Mouse (Mus musculus) C2C12 (cell line): ENCODE data around the gene Susd4. TPM values are rescaled to one million over a fixed set of nuclear protein-coding genes. Genes with fewer than 3 reads are reported as not detected.

Source experiments
- H3K27me3 ChIP-seq: one replicate; pipeline ENCODE4 v1.6.1; 2011; ENCODE audit not compliant: control insufficient read depth, insufficient read depth, insufficient read length
- H3K36me3 ChIP-seq: one replicate; pipeline ENCODE4 v1.6.1; 2011; ENCODE audit not compliant: control insufficient read depth, insufficient read depth
- H3K4me3 ChIP-seq: one replicate; pipeline ENCODE4 v1.5.1; 2011; ENCODE audit warnings: mild to moderate bottlenecking, control low read depth; ENCODE audit not compliant: poor library complexity, insufficient read depth, severe bottlenecking
- H3K79me2 ChIP-seq: one replicate; pipeline ENCODE4 v1.6.1; 2011; ENCODE audit not compliant: control insufficient read depth, insufficient read depth
- H3K79me3 ChIP-seq: one replicate; pipeline ENCODE4 v1.6.1; 2011; ENCODE audit warnings: low read depth, control low read depth
- H3ac ChIP-seq: one replicate; pipeline ENCODE3; 2011; ENCODE audit warnings: low read depth; ENCODE audit not compliant: control insufficient read depth, insufficient read length
- CEBPB ChIP-seq: IDR thresholded peaks from one replicate; pipeline ENCODE4 v1.6.1; 2011; ENCODE audit warnings: low read depth, mild to moderate bottlenecking, control low read depth, moderate library complexity
- CTCF ChIP-seq: IDR thresholded peaks from one replicate; pipeline ENCODE4 v1.5.1; 2011; ENCODE audit not compliant: control insufficient read depth, insufficient read depth, insufficient read length
- FOSL1 ChIP-seq: IDR thresholded peaks from one replicate; pipeline ENCODE4 v1.8.0; 2011; ENCODE audit warnings: mild to moderate bottlenecking, low read length; ENCODE audit not compliant: poor library complexity, insufficient read depth, severe bottlenecking
- MAX ChIP-seq: IDR thresholded peaks from one replicate; pipeline ENCODE4 v1.6.1; 2011; ENCODE audit warnings: mild to moderate bottlenecking, control low read depth
- MYOD1 ChIP-seq: IDR thresholded peaks from one replicate; pipeline ENCODE4 v1.6.1; 2011; ENCODE audit warnings: low read depth; ENCODE audit not compliant: control insufficient read depth, insufficient read length
- MYOG ChIP-seq: IDR thresholded peaks from one replicate; pipeline ENCODE4 v1.6.1; 2011; ENCODE audit not compliant: control insufficient read depth, insufficient read length; ENCODE audit errors: extremely low read depth
- USF1 ChIP-seq: IDR thresholded peaks from one replicate; pipeline ENCODE4 v1.6.1; 2011; ENCODE audit warnings: low read depth, mild to moderate bottlenecking, control low read depth, moderate library complexity
- polyA plus RNA-seq: library from polyadenylated mRNA; unstranded; fragments of >200 nt; fragmentation: generic; extraction: Trizol; gene quantifications from one replicate; pipeline ENCODE4 v1.2.1, GENCODE M21; 2012; ENCODE audit warnings: missing spikeins

The Susd4 gene
- polyA plus RNA-seq, 1 experiment = 0.07 TPM

- Histone ChIP-seq H3K4me3 (no peak overlapping the region), H3K79me3 (no peaks in the 10 kb centered on the region), H3K27me3 (peaks cover 16% of the 10 kb centered on the region), H3ac (no peak overlapping the region), H3K36me3 (no peaks in the 10 kb centered on the region), H3K79me2 (no peaks in the 10 kb centered on the region)
- peak; percentile 44 for TF ChIP-seq USF1
- no peak for TF ChIP-seq MYOD1
These were observed 4.9 kb upstream of the Susd4 start for GRCm38 (mm10) chr1:182758783-182759182.

DNA sequence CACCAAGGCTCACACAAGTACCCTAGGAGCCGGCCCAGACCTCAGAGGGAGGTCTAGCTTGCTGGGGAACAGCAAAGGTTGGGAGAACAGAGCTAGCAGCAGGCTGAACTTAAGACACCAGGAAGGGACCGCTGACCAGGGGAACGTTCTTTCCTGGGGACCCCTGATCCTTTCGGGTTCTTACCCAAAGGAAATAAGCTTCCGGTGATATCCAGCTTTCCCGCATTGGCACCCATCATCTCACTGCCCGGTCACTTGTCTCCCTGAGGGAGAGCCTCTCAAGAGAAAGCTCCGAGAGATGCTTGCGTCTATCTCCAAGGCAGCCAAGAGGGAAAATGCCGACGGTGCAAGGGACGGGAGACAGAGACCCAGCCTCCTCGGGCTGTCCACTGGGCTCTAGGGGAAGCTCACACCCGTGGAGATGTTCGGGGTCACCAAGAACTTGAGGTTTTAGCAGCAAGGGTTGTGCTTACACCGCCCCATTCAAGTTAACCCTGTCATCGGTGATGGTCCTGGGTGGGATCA is 407 bp upstream of the Susd4 start:
- no peak overlapping the region for H3ac ChIP-seq

GRCm38 (mm10) chr1:182764541-182765281 is 1.1 kb downstream of the Susd4 start:
- H3K36me3 ChIP-seq = no peaks in the 10 kb centered on the region
- no peak for TF ChIP-seq MAX
- no peak for TF ChIP-seq CTCF
- peak; percentile 28 for TF ChIP-seq MYOD1
- TF ChIP-seq MYOG = no peak
- no peak for TF ChIP-seq USF1
- TF ChIP-seq FOSL1 = no peak
- TF ChIP-seq CEBPB = no peak
- no peaks in the 10 kb centered on the region for H3K79me3 ChIP-seq
- peaks cover 23% of the 10 kb centered on the region for H3K27me3 ChIP-seq
- no peak overlapping the region for H3K4me3 ChIP-seq
- no peaks in the 10 kb centered on the region for H3K79me2 ChIP-seq
- no peak overlapping the region for H3ac ChIP-seq

More for the DNA sequence above, 407 bp upstream of the Susd4 start:
- Histone ChIP-seq H3K27me3 (peaks cover 23% of the 10 kb centered on the region), H3K4me3 (no peak overlapping the region), H3K79me3 (no peaks in the 10 kb centered on the region), H3K79me2 (no peaks in the 10 kb centered on the region), H3K36me3 (no peaks in the 10 kb centered on the region)
- TF ChIP-seq MAX (no peak), MYOD1 (no peak), CTCF (no peak), MYOG (no peak), USF1 (no peak), CEBPB (no peak), FOSL1 (no peak)

- Histone ChIP-seq H3K79me3 (no peaks in the 10 kb centered on the region), H3ac (no peak overlapping the region), H3K4me3 (no peak overlapping the region), H3K79me2 (no peaks in the 10 kb centered on the region), H3K27me3 (peaks cover 3% of the 10 kb centered on the region), H3K36me3 (no peaks in the 10 kb centered on the region)
- TF ChIP-seq FOSL1 (no peak), USF1 (no peak), MAX (no peak), CTCF (no peak), MYOG (no peak), MYOD1 (no peak), CEBPB (no peak)
These were observed 11.9 kb downstream of the Susd4 start for GRCm38 (mm10) chr1:182775576-182775975.

GRCm38 (mm10) chr1:182776749-182777410 is 13.2 kb downstream of the Susd4 start:
- no peak for TF ChIP-seq MYOD1
- TF ChIP-seq MAX = no peak
- TF ChIP-seq MYOG = no peak
- no peak for TF ChIP-seq CTCF
- no peak for TF ChIP-seq USF1
- TF ChIP-seq FOSL1 = no peak
- TF ChIP-seq CEBPB = no peak
- Histone ChIP-seq H3K27me3 (peaks cover 3% of the 10 kb centered on the region), H3K79me2 (no peaks in the 10 kb centered on the region), H3K4me3 (no peak overlapping the region), H3ac (no peak overlapping the region), H3K36me3 (no peaks in the 10 kb centered on the region), H3K79me3 (no peaks in the 10 kb centered on the region)
